Mouse (Mus musculus) spleen, postnatal 10 days (tissue): ENCODE data around the gene Hist1h2ag.
A peak's percentile ranks its signal among the peaks of the same experiment; 100 is the strongest.

ENCODE experiments used
- DNase-seq, 2 experiments: peaks; one replicate each; pipeline ENCODE4 v3.0.0; 2021 to 2022; ENCODE audit warnings: low spot score in 2 of 2

The Hist1h2ag gene

GRCm38 (mm10) chr13:22009642-22010041, 33.1 kb downstream of the Hist1h2ag start, which contains the start of gene Prss16:
Prss16 (minus strand) TSS chr13:22009742.
- DNase-seq, result no peak

GRCm38 (mm10) chr13:22008707-22009106, 34.0 kb downstream of the Hist1h2ag start:
- no peak for DNase-seq

- DNase-seq, result no peak
Observed at GRCm38 (mm10) chr13:22007872-22008271, 34.9 kb downstream of the Hist1h2ag start.

GRCm38 (mm10) chr13:22007121-22007510, 35.6 kb downstream of the Hist1h2ag start:
- DNase-seq, result no peak

- DNase-seq, result peak in 1 of 2 experiments; percentile 72
Observed at GRCm38 (mm10) chr13:22006334-22007120, 36.2 kb downstream of the Hist1h2ag start.

GRCm38 (mm10) chr13:22005605-22006333, 37.0 kb downstream of the Hist1h2ag start:
- peak in 1 of 2 experiments; percentile 47 for DNase-seq

GRCm38 (mm10) chr13:22001823-22002222, 40.9 kb downstream of the Hist1h2ag start:
- DNase-seq, result no peak

GRCm38 (mm10) chr13:22001346-22001745, 41.4 kb downstream of the Hist1h2ag start:
- no peak for DNase-seq

- DNase-seq, result no peak
Observed at GRCm38 (mm10) chr13:21999147-21999546, 43.6 kb downstream of the Hist1h2ag start.

GRCm38 (mm10) chr13:21998412-21998811, 44.3 kb downstream of the Hist1h2ag start:
- DNase-seq, result no peak

- DNase-seq, result no peak
Observed at GRCm38 (mm10) chr13:21997821-21998220, 44.9 kb downstream of the Hist1h2ag start.

GRCm38 (mm10) chr13:21997201-21997820, 45.4 kb downstream of the Hist1h2ag start:
- no peak for DNase-seq

GRCm38 (mm10) chr13:21996840-21997185, 45.9 kb downstream of the Hist1h2ag start:
- no peak for DNase-seq

- DNase-seq, result no peak
Observed at GRCm38 (mm10) chr13:21996101-21996839, 46.5 kb downstream of the Hist1h2ag start.

- peak in 1 of 2 experiments; percentile 53 for DNase-seq
Observed at GRCm38 (mm10) chr13:21995331-21995914, 47.3 kb downstream of the Hist1h2ag start.

- no peak for DNase-seq
Observed at GRCm38 (mm10) chr13:21994896-21995295, 47.8 kb downstream of the Hist1h2ag start.

GRCm38 (mm10) chr13:21993957-21994738, 48.6 kb downstream of the Hist1h2ag start:
- DNase-seq, result peak in 1 of 2 experiments; percentile 45

GRCm38 (mm10) chr13:21992550-21992949, 50.2 kb downstream of the Hist1h2ag start:
- no peak for DNase-seq
